Mouse (Mus musculus) E14TG2a.4 (cell line): ENCODE data around the gene Herc4.

Experiments
- H3K27me3 ChIP-seq: 2 replicates; pipeline ENCODE4 v1.6.1; 2014; ENCODE audit warnings: low read length, control low read depth; ENCODE audit not compliant: insufficient read depth
- H3K36me3 ChIP-seq: 2 replicates; pipeline ENCODE4 v1.6.1; 2014; ENCODE audit warnings: low read length, control low read depth; ENCODE audit not compliant: insufficient read depth
- H3K4me1 ChIP-seq: replicated peaks from 2 replicates; pipeline ENCODE4 v1.6.1; 2014; ENCODE audit warnings: low read depth, low read length, control low read depth
- H3K4me3 ChIP-seq: replicated peaks from 2 replicates; pipeline ENCODE4 v1.5.1; 2014; ENCODE audit warnings: mild to moderate bottlenecking, low read length
- H3K9me3 ChIP-seq: 2 replicates; pipeline ENCODE4 v1.6.1; 2014; ENCODE audit warnings: low read length, control low read depth
- CTCF ChIP-seq: conservative IDR thresholded peaks from 2 replicates; pipeline ENCODE4 v1.5.1; 2014; ENCODE audit warnings: low read length
- NANOG ChIP-seq: IDR thresholded peaks from 2 replicates; pipeline ENCODE4 v1.6.1; 2014; ENCODE audit warnings: borderline replicate concordance, low read length, mixed read lengths
- POU5F1 ChIP-seq: IDR thresholded peaks from 2 replicates; pipeline ENCODE4 v1.6.1; 2014; ENCODE audit warnings: low read length, borderline replicate concordance

Gene Herc4

GRCm38 (mm10) chr10:63242798-63243435 lies 693 bp upstream of the Herc4 start:
- Histone ChIP-seq H3K4me3 (peak overlapping the region; percentile 77), H3K27me3 (no peaks in the 10 kb centered on the region), H3K4me1 (peaks cover 42% of the 10 kb centered on the region), H3K9me3 (no peaks in the 10 kb centered on the region), H3K36me3 (peaks cover 22% of the 10 kb centered on the region)
- TF ChIP-seq CTCF = no peak
- TF ChIP-seq NANOG = no peak
- no peak for TF ChIP-seq POU5F1

- Histone ChIP-seq H3K9me3 (no peaks in the 10 kb centered on the region), H3K4me3 (peak overlapping the region; percentile 100), H3K27me3 (no peaks in the 10 kb centered on the region), H3K36me3 (peaks cover 30% of the 10 kb centered on the region), H3K4me1 (peaks cover 46% of the 10 kb centered on the region)
- TF ChIP-seq NANOG (no peak), CTCF (no peak), POU5F1 (no peak)
Measured at GRCm38 (mm10) chr10:63244055-63244671, 553 bp downstream of the Herc4 start.

GRCm38 (mm10) chr10:63244746-63245145 lies 1.1 kb downstream of the Herc4 start:
- Histone ChIP-seq H3K4me1 (peaks cover 50% of the 10 kb centered on the region), H3K9me3 (no peaks in the 10 kb centered on the region), H3K36me3 (peaks cover 36% of the 10 kb centered on the region), H3K27me3 (no peaks in the 10 kb centered on the region), H3K4me3 (peak overlapping the region; percentile 100)
- TF ChIP-seq CTCF = peak; percentile 61
- no peak for TF ChIP-seq NANOG

GRCm38 (mm10) chr10:63245846-63246245 lies 2.2 kb downstream of the Herc4 start:
- peak overlapping the region; percentile 100 for H3K4me3 ChIP-seq
- H3K27me3 ChIP-seq = no peaks in the 10 kb centered on the region
- TF ChIP-seq CTCF (no peak), POU5F1 (no peak), NANOG (no peak)
- peaks cover 47% of the 10 kb centered on the region for H3K36me3 ChIP-seq
- H3K4me1 ChIP-seq = peaks cover 60% of the 10 kb centered on the region
- H3K9me3 ChIP-seq = no peaks in the 10 kb centered on the region

- Histone ChIP-seq H3K36me3 (peaks cover 57% of the 10 kb centered on the region), H3K27me3 (no peaks in the 10 kb centered on the region), H3K4me3 (no peak overlapping the region), H3K9me3 (no peaks in the 10 kb centered on the region), H3K4me1 (peaks cover 65% of the 10 kb centered on the region)
- TF ChIP-seq CTCF = no peak
- TF ChIP-seq POU5F1 = no peak
- TF ChIP-seq NANOG = no peak
Measured at GRCm38 (mm10) chr10:63247457-63247856, 3.8 kb downstream of the Herc4 start.

- Histone ChIP-seq H3K4me3 (no peak overlapping the region), H3K9me3 (no peaks in the 10 kb centered on the region), H3K4me1 (peaks cover 67% of the 10 kb centered on the region), H3K36me3 (peaks cover 65% of the 10 kb centered on the region), H3K27me3 (no peaks in the 10 kb centered on the region)
- TF ChIP-seq NANOG = no peak
- TF ChIP-seq POU5F1 = no peak
- TF ChIP-seq CTCF = no peak
Measured at GRCm38 (mm10) chr10:63248421-63248820, 4.8 kb downstream of the Herc4 start.

GRCm38 (mm10) chr10:63258696-63259095 lies 15.1 kb downstream of the Herc4 start:
- no peak overlapping the region for H3K4me3 ChIP-seq
- peaks cover 44% of the 10 kb centered on the region for H3K4me1 ChIP-seq
- H3K36me3 ChIP-seq = peaks cover 56% of the 10 kb centered on the region
- no peaks in the 10 kb centered on the region for H3K9me3 ChIP-seq
- no peaks in the 10 kb centered on the region for H3K27me3 ChIP-seq
- TF ChIP-seq CTCF = no peak
- TF ChIP-seq NANOG = no peak
- no peak for TF ChIP-seq POU5F1

GRCm38 (mm10) chr10:63259340-63259739 lies 15.7 kb downstream of the Herc4 start:
- Histone ChIP-seq H3K27me3 (no peaks in the 10 kb centered on the region), H3K4me1 (peaks cover 47% of the 10 kb centered on the region), H3K4me3 (no peak overlapping the region), H3K9me3 (no peaks in the 10 kb centered on the region), H3K36me3 (peaks cover 56% of the 10 kb centered on the region)
- TF ChIP-seq POU5F1 = no peak
- TF ChIP-seq NANOG = no peak
- TF ChIP-seq CTCF = no peak
